Mouse (Mus musculus) MEL (cell line): ENCODE measurements around the gene Dmtf1. TPM values are rescaled to one million over a fixed set of nuclear protein-coding genes. Genes with fewer than 3 reads are reported as not detected.

Experiments used
- DNase-seq: peaks from one replicate; pipeline ENCODE4 v3.0.0; 2011; ENCODE audit warnings: low read depth, low spot score
- H3K27ac ChIP-seq: 2 replicates; pipeline ENCODE4 v1.5.1; 2012; ENCODE audit warnings: low read depth, mild to moderate bottlenecking, control low read depth, low read length, moderate library complexity; ENCODE audit not compliant: control insufficient read depth
- H3K27me3 ChIP-seq, 2 experiments: fragments of 150-350 bp in 1 of 2; sonication (generic) in 1 of 2; 2 replicates each; pipeline ENCODE4 v1.6.1; 2012; ENCODE audit warnings: low read length in 2 of 2, mild to moderate bottlenecking in 2 of 2, improper control_type of control experiment in 1 of 2, moderate library complexity in 1 of 2; ENCODE audit not compliant: insufficient read depth in 2 of 2, control insufficient read depth in 1 of 2
- H3K36me3 ChIP-seq, 2 experiments: 2 replicates each; pipeline ENCODE4 v1.6.1; 2012 to 2014; ENCODE audit warnings: low read length in 2 of 2, improper control_type of control experiment in 1 of 2, inconsistent platforms in 1 of 2, mild to moderate bottlenecking in 1 of 2; ENCODE audit not compliant: insufficient read depth in 2 of 2, control insufficient read depth in 1 of 2
- H3K4me1 ChIP-seq, 2 experiments: fragments of 150-350 bp in 1 of 2; sonication (generic) in 1 of 2; 2 replicates each; pipeline ENCODE4 v1.6.1; 2012; ENCODE audit warnings: low read length in 2 of 2, improper control_type of control experiment in 1 of 2, mild to moderate bottlenecking in 1 of 2; ENCODE audit not compliant: insufficient read depth in 2 of 2, control insufficient read depth in 1 of 2
- H3K4me3 ChIP-seq, 2 experiments: fragments of 150-350 bp in 1 of 2; sonication (generic) in 1 of 2; 2 replicates each; pipeline ENCODE4 v1.5.1; 2012; ENCODE audit warnings: low read depth in 2 of 2, low read length in 2 of 2, mild to moderate bottlenecking in 2 of 2, moderate library complexity in 2 of 2, control low read depth in 1 of 2, improper control_type of control experiment in 1 of 2; ENCODE audit not compliant: control insufficient read depth in 1 of 2, insufficient read depth in 1 of 2
- H3K79me2 ChIP-seq: 2 replicates; pipeline ENCODE4 v1.6.1; 2012; ENCODE audit warnings: mild to moderate bottlenecking, low read length, moderate library complexity; ENCODE audit not compliant: control insufficient read depth, poor library complexity, insufficient read depth
- H3K9ac ChIP-seq: 2 replicates; pipeline ENCODE4 v1.6.1; 2012; ENCODE audit warnings: low read depth, mild to moderate bottlenecking, control low read depth, low read length, moderate library complexity; ENCODE audit not compliant: control insufficient read depth, poor library complexity, severe bottlenecking
- H3K9me3 ChIP-seq: fragments of 150-350 bp; sonication (generic); replicated peaks from 2 replicates; pipeline ENCODE4 v1.6.1; 2012; ENCODE audit warnings: mild to moderate bottlenecking, low read length, improper control_type of control experiment, moderate library complexity; ENCODE audit not compliant: insufficient read depth
- BHLHE40 ChIP-seq: IDR thresholded peaks from 2 replicates; pipeline ENCODE4 v1.6.1; 2012; ENCODE audit warnings: low read depth, mild to moderate bottlenecking, inconsistent platforms, low read length, improper control_type of control experiment, borderline replicate concordance
- CHD1 ChIP-seq: IDR thresholded peaks from 2 replicates; pipeline ENCODE4 v1.6.1; 2012; ENCODE audit warnings: low read depth, mild to moderate bottlenecking, inconsistent platforms, low read length, improper control_type of control experiment
- CHD2 ChIP-seq: IDR thresholded peaks from 2 replicates; pipeline ENCODE4 v1.6.1; 2011; ENCODE audit warnings: low read length, improper control_type of control experiment
- CTCF ChIP-seq, 3 experiments: IDR thresholded peaks in 2 of 3; conservative IDR thresholded peaks in 1 of 3; 2 replicates each; pipeline ENCODE4 v1.5.1; 2011 to 2012; ENCODE audit warnings: low read length in 3 of 3, low read depth in 2 of 3, mild to moderate bottlenecking in 2 of 3, improper control_type of control experiment in 1 of 3, inconsistent platforms in 1 of 3, mixed read lengths in 1 of 3, moderate library complexity in 1 of 3; ENCODE audit not compliant: control insufficient read depth in 1 of 3, insufficient read depth in 1 of 3, poor library complexity in 1 of 3, severe bottlenecking in 1 of 3
- E2F4 ChIP-seq: IDR thresholded peaks from 2 replicates; pipeline ENCODE4 v1.6.1; 2011; ENCODE audit warnings: low read depth, low read length, improper control_type of control experiment, borderline replicate concordance
- ELF1 ChIP-seq: IDR thresholded peaks from 2 replicates; pipeline ENCODE4 v1.6.1; 2014; ENCODE audit warnings: low read depth, mild to moderate bottlenecking, inconsistent platforms, low read length, improper control_type of control experiment, moderate library complexity
- EP300 ChIP-seq, 2 experiments: IDR thresholded peaks; 2 replicates each; pipeline ENCODE4 v1.6.1; 2011; ENCODE audit warnings: improper control_type of control experiment in 2 of 2, low read length in 2 of 2, low read depth in 1 of 2, mild to moderate bottlenecking in 1 of 2
- ETS1 ChIP-seq: IDR thresholded peaks from 2 replicates; pipeline ENCODE4 v1.6.1; 2012; ENCODE audit warnings: low read depth, mild to moderate bottlenecking, inconsistent platforms, low read length, improper control_type of control experiment, moderate library complexity
- GABPA ChIP-seq: IDR thresholded peaks from 2 replicates; pipeline ENCODE4 v1.6.1; 2012; ENCODE audit warnings: low read depth, mild to moderate bottlenecking, inconsistent platforms, low read length, improper control_type of control experiment, moderate library complexity
- GATA1 ChIP-seq: IDR thresholded peaks from 2 replicates; pipeline ENCODE4 v1.6.1; 2011; ENCODE audit warnings: low read depth, low read length, improper control_type of control experiment
- HCFC1 ChIP-seq: IDR thresholded peaks from 2 replicates; pipeline ENCODE4 v1.6.1; 2012; ENCODE audit warnings: low read depth, mild to moderate bottlenecking, inconsistent platforms, low read length, improper control_type of control experiment, moderate library complexity
- JUND ChIP-seq: IDR thresholded peaks from 2 replicates; pipeline ENCODE4 v1.6.1; 2011; ENCODE audit warnings: low read depth, mild to moderate bottlenecking, improper control_type of control experiment, low read length
- MAFK ChIP-seq: IDR thresholded peaks from 2 replicates; pipeline ENCODE4 v1.6.1; 2011; ENCODE audit warnings: low read depth, mild to moderate bottlenecking, low read length, improper control_type of control experiment, borderline replicate concordance
- MAX ChIP-seq: IDR thresholded peaks from 2 replicates; pipeline ENCODE4 v1.6.1; 2011; ENCODE audit warnings: low read length, improper control_type of control experiment
- MAZ ChIP-seq: IDR thresholded peaks from 2 replicates; pipeline ENCODE4 v1.6.1; 2012; ENCODE audit warnings: low read depth, mild to moderate bottlenecking, inconsistent platforms, low read length, improper control_type of control experiment
- MEF2A ChIP-seq: IDR thresholded peaks from 2 replicates; pipeline ENCODE4 v1.6.1; 2014; ENCODE audit warnings: low read depth, mild to moderate bottlenecking, inconsistent platforms, low read length, improper control_type of control experiment; ENCODE audit not compliant: poor library complexity, insufficient replicate concordance, severe bottlenecking; ENCODE audit errors: extremely low read depth
- MXI1 ChIP-seq: IDR thresholded peaks from 2 replicates; pipeline ENCODE4 v1.6.1; 2011; ENCODE audit warnings: mild to moderate bottlenecking, low read depth, low read length, improper control_type of control experiment
- MYC ChIP-seq: IDR thresholded peaks from 2 replicates; pipeline ENCODE4 v1.6.1; 2011; ENCODE audit warnings: low read depth, mild to moderate bottlenecking, low read length, improper control_type of control experiment, moderate library complexity
- NELFE ChIP-seq: IDR thresholded peaks from 2 replicates; pipeline ENCODE4 v1.6.1; 2011; ENCODE audit warnings: low read depth, low read length, improper control_type of control experiment
- NRF1 ChIP-seq: IDR thresholded peaks from 2 replicates; pipeline ENCODE4 v1.6.1; 2014; ENCODE audit warnings: low read depth, mild to moderate bottlenecking, inconsistent platforms, low read length, improper control_type of control experiment, moderate library complexity; ENCODE audit not compliant: poor library complexity, insufficient read depth, severe bottlenecking
- POLR2A ChIP-seq, 2 experiments: IDR thresholded peaks; 2 replicates each; pipeline ENCODE4 v1.6.1; 2011 to 2012; ENCODE audit warnings: low read length in 2 of 2, mild to moderate bottlenecking in 2 of 2, control low read depth in 1 of 2, improper control_type of control experiment in 1 of 2, low read depth in 1 of 2, moderate library complexity in 1 of 2; ENCODE audit not compliant: control insufficient read depth in 1 of 2, insufficient read depth in 1 of 2, poor library complexity in 1 of 2
- POLR2AphosphoS2 ChIP-seq: IDR thresholded peaks from 2 replicates; pipeline ENCODE4 v1.6.1; 2011; ENCODE audit warnings: low read length, improper control_type of control experiment
- POLR2AphosphoS5 ChIP-seq: IDR thresholded peaks from 2 replicates; pipeline ENCODE4 v1.6.1; 2012; ENCODE audit warnings: low read depth, borderline replicate concordance, mild to moderate bottlenecking, inconsistent platforms, low read length, moderate library complexity, mixed read lengths
- RAD21 ChIP-seq: IDR thresholded peaks from 2 replicates; pipeline ENCODE4 v1.6.1; 2011; ENCODE audit warnings: mild to moderate bottlenecking, low read depth, low read length, improper control_type of control experiment
- RCOR1 ChIP-seq: IDR thresholded peaks from 2 replicates; pipeline ENCODE4 v1.6.1; 2012; ENCODE audit warnings: low read depth, mild to moderate bottlenecking, inconsistent platforms, low read length, improper control_type of control experiment
- SIN3A ChIP-seq: IDR thresholded peaks from 2 replicates; pipeline ENCODE4 v1.6.1; 2012; ENCODE audit warnings: low read length, improper control_type of control experiment, inconsistent platforms
- SMC3 ChIP-seq: IDR thresholded peaks from 2 replicates; pipeline ENCODE4 v1.6.1; 2011; ENCODE audit warnings: low read depth, low read length, improper control_type of control experiment
- TAL1 ChIP-seq: IDR thresholded peaks from 2 replicates; pipeline ENCODE4 v1.6.1; 2012; ENCODE audit warnings: mild to moderate bottlenecking, inconsistent platforms, low read length, moderate library complexity, mixed read lengths
- TBP ChIP-seq: IDR thresholded peaks from 2 replicates; pipeline ENCODE4 v1.8.0; 2011; ENCODE audit warnings: low read depth, low read length, improper control_type of control experiment
- TCF12 ChIP-seq: IDR thresholded peaks from 2 replicates; pipeline ENCODE4 v1.6.1; 2014; ENCODE audit warnings: low read depth, mild to moderate bottlenecking, inconsistent platforms, low read length, improper control_type of control experiment, moderate library complexity
- UBTF ChIP-seq: IDR thresholded peaks from 2 replicates; pipeline ENCODE4 v1.6.1; 2012; ENCODE audit warnings: low read depth, mild to moderate bottlenecking, inconsistent platforms, low read length, improper control_type of control experiment, moderate library complexity, borderline replicate concordance; ENCODE audit not compliant: insufficient read depth
- USF1 ChIP-seq: IDR thresholded peaks from 2 replicates; pipeline ENCODE4 v1.6.1; 2014; ENCODE audit warnings: low read depth, mild to moderate bottlenecking, inconsistent platforms, low read length, improper control_type of control experiment, moderate library complexity
- ZC3H11A ChIP-seq: IDR thresholded peaks from 2 replicates; pipeline ENCODE4 v1.6.1; 2012; ENCODE audit warnings: low read depth, mild to moderate bottlenecking, inconsistent platforms, low read length, improper control_type of control experiment
- ZKSCAN1 ChIP-seq: IDR thresholded peaks from 2 replicates; pipeline ENCODE4 v1.6.1; 2012; ENCODE audit warnings: low read depth, mild to moderate bottlenecking, inconsistent platforms, low read length, improper control_type of control experiment, moderate library complexity
- ZMIZ1 ChIP-seq: IDR thresholded peaks from 2 replicates; pipeline ENCODE4 v1.6.1; 2012; ENCODE audit warnings: low read depth, mild to moderate bottlenecking, inconsistent platforms, low read length, improper control_type of control experiment, moderate library complexity
- ZNF384 ChIP-seq: IDR thresholded peaks from 2 replicates; pipeline ENCODE4 v1.6.1; 2012; ENCODE audit warnings: low read depth, mild to moderate bottlenecking, inconsistent platforms, low read length, improper control_type of control experiment
- polyA plus RNA-seq, 2 experiments: library from polyadenylated mRNA; stranded (reverse) in 1 of 2; unstranded in 1 of 2; fragments of >175 nt in 1 of 2; fragments of >200 nt in 1 of 2; gene quantifications; 2 replicates each; pipeline versions ENCODE4 v1.2.1 to v1.2.4; 2012; ENCODE audit warnings: low replicate concordance in 2 of 2, low read depth in 1 of 2; ENCODE audit not compliant: insufficient read length in 2 of 2, insufficient read depth in 1 of 2, missing spikeins in 1 of 2
- total RNA-seq: library from RNA; depleted of rRNA; stranded (reverse); fragments of 300-350 nt; gene quantifications from 2 replicates; pipeline ENCODE4 v1.2.3, GENCODE M21; 2012; rRNA removed

Gene Dmtf1
- 18.7 and 19.7 TPM in 2 replicates for total RNA-seq
- polyA plus RNA-seq: 10 to 100 TPM; 22.0 to 78.4 TPM

- Histone ChIP-seq H3K9ac (peak within 1 kb of the TSS; percentile 98), H3K4me3 (peak within 1 kb of the TSS; percentile 82 to 97), H3K79me2 (peaks cover 25% of the 10 kb centered on the region), H3K27me3 (no peaks in the 10 kb centered on the region), H3K9me3 (no peaks in the 10 kb centered on the region), H3K27ac (peak within 1 kb of the TSS; percentile 85), H3K4me1 (peaks cover 0 to 6% of the 10 kb centered on the region in 2 experiments; a peak in 3 of 4 replicates), H3K36me3 (peaks cover 4 to 8% of the 10 kb centered on the region in 2 experiments; a peak in 3 of 4 replicates)
- peak; percentile 91 for DNase-seq
- TF ChIP-seq MYC (no peak), GABPA (no peak), USF1 (no peak), TAL1 (no peak), MXI1 (0 out of 2 replicates have a peak, but pooled peaks have one; percentile 23), MAZ (peak; percentile 66; the same call in 1 of the 2 replicates), POLR2AphosphoS5 (peak; percentile 64; the same call in 1 of the 2 replicates), NRF1 (no peak), CHD2 (no peak), ZKSCAN1 (no peak), RAD21 (no peak), POLR2A (IDR thresholded peaks at IDR 0.05; ENCODE audit: control insufficient read depth in 1 of 2, insufficient read depth in 1 of 2, low read depth in 1 of 2, low read length in 2 of 2, poor library complexity in 1 of 2) (peak; percentile 89 to 97), ETS1 (no peak), ZNF384 (no peak), E2F4 (no peak), ZC3H11A (no peak), CTCF (IDR thresholded peaks at IDR 0.05 in 2 of 3, conservative IDR thresholded peaks at IDR 0.05 in 1 of 3; ENCODE audit: control insufficient read depth in 1 of 3, insufficient read depth in 1 of 3, low read depth in 2 of 3, low read length in 3 of 3, poor library complexity in 1 of 3, severe bottlenecking in 1 of 3) (no peak), ZMIZ1 (peak; percentile 95), TBP (peak; percentile 68; the same call in 1 of the 2 replicates), NELFE (peak; percentile 96), GATA1 (no peak), HCFC1 (peak; percentile 80), ELF1 (peak; percentile 68), TCF12 (peak; percentile 59), MAFK (no peak), RCOR1 (no peak), BHLHE40 (no peak), UBTF (no peak), CHD1 (no peak), EP300 (IDR thresholded peaks at IDR 0.05; ENCODE audit: low read depth in 1 of 2, low read length in 2 of 2) (no peak), MAX (no peak), POLR2AphosphoS2 (peak; percentile 87), SIN3A (peak; percentile 74), MEF2A (no peak), JUND (no peak), SMC3 (no peak)
Measured at GRCm38 (mm10) chr5:9161456-9162041, at the start of gene Dmtf1. Gene Dmtf1 (minus strand): TSS chr5:9161776.
